Mouse (Mus musculus) embryonic fibroblast, embryonic 13.5 days (primary cell): Measurements from ENCODE around the gene Gjb2. TPM values are rescaled to one million over a fixed set of nuclear protein-coding genes. Genes with fewer than 3 reads are reported as not detected.
A peak's percentile ranks its signal among the peaks of the same experiment; 100 is the strongest.
"Not testable (repeated sequence)": the region's sequence is repeated elsewhere in the genome, so short reads cannot be mapped to it uniquely, and the experiment has no call there.

Experiments used
- H3K27ac ChIP-seq: 2 replicates; pipeline ENCODE4 v1.5.1; 2012; ENCODE audit warnings: low read length, control low read depth, inconsistent platforms; ENCODE audit not compliant: insufficient read depth
- H3K4me1 ChIP-seq: 2 replicates; pipeline ENCODE4 v1.6.1; 2011; ENCODE audit warnings: low read length; ENCODE audit not compliant: control insufficient read depth, insufficient read depth
- H3K4me3 ChIP-seq: 2 replicates; pipeline ENCODE4 v1.5.1; 2011; ENCODE audit warnings: mild to moderate bottlenecking, control low read depth, low read length; ENCODE audit not compliant: insufficient read depth
- CTCF ChIP-seq: IDR thresholded peaks from 2 replicates; pipeline ENCODE4 v1.5.1; 2011; ENCODE audit warnings: mild to moderate bottlenecking, control low read depth, low read length, moderate library complexity, borderline replicate concordance; ENCODE audit not compliant: insufficient read depth
- POLR2A ChIP-seq: IDR thresholded peaks from 2 replicates; pipeline ENCODE4 v1.6.1; 2011; ENCODE audit warnings: low read depth, mild to moderate bottlenecking, control low read depth, low read length, moderate library complexity
- polyA plus RNA-seq: library from polyadenylated mRNA; stranded (reverse); fragments of >200 nt; gene quantifications from 2 replicates; pipeline ENCODE4 v1.2.4, GENCODE M21; 2011; ENCODE audit warnings: low read depth; ENCODE audit not compliant: missing spikeins, insufficient read length

Gene Gjb2
- polyA plus RNA-seq, 1 experiment, result 78.3 TPM

- Histone ChIP-seq H3K27ac (no peak overlapping the region), H3K4me3 (peak overlapping the region; percentile 16; the same call in 1 of the 2 replicates), H3K4me1 (peaks cover 3% of the 10 kb centered on the region)
- TF ChIP-seq POLR2A (no peak), CTCF (no peak)
These were observed 609 bp upstream of the Gjb2 start for GRCm38 (mm10) chr14:57105111-57105510.

- peak overlapping the region; percentile 56 for H3K4me3 ChIP-seq
- TF ChIP-seq POLR2A (no peak), CTCF (no peak)
- H3K27ac ChIP-seq, result no peak overlapping the region
- peaks cover 3% of the 10 kb centered on the region for H3K4me1 ChIP-seq
These were observed 794 bp downstream of the Gjb2 start for GRCm38 (mm10) chr14:57103711-57104105.

GRCm38 (mm10) chr14:57103121-57103520 lies 1.4 kb downstream of the Gjb2 start:
- Histone ChIP-seq H3K4me1 (peaks cover 3% of the 10 kb centered on the region), H3K27ac (no peak overlapping the region), H3K4me3 (peak overlapping the region; percentile 56; the same call in 1 of the 2 replicates)
- TF ChIP-seq CTCF (no peak), POLR2A (no peak)

- no peak overlapping the region for H3K4me3 ChIP-seq
- no peak overlapping the region for H3K27ac ChIP-seq
- TF ChIP-seq CTCF, result no peak
- TF ChIP-seq POLR2A, result no peak
- H3K4me1 ChIP-seq, result peaks cover 3% of the 10 kb centered on the region
These were observed 2.9 kb downstream of the Gjb2 start for GRCm38 (mm10) chr14:57101623-57102022.

- no peak overlapping the region for H3K4me3 ChIP-seq
- TF ChIP-seq POLR2A (no peak), CTCF (no peak)
- H3K27ac ChIP-seq, result no peak overlapping the region
These were observed 8.6 kb downstream of the Gjb2 start for GRCm38 (mm10) chr14:57095855-57096254.

DNA sequence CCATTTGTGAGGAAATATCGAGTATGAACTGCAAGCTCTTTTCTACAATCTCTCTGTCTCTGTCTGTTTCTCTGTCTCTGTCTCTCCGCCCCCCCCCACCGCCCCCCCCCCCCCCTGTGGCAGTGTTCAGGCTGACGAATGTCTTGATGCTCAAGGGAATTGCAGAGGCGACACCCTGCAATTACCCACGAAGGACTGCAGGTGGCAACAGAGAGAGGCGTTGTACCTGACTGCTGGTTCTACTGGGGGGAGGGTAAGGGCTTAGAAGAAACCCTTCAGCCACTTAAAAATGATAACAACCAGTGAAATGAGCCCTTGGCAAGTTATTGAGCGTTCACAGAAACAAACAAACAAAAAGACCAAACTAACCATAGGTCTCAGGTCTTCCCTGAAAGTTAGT lies 11.5 kb downstream of the Gjb2 start:
- no peak overlapping the region for H3K27ac ChIP-seq
- TF ChIP-seq CTCF (peak; percentile 67; the same call in 1 of the 2 replicates), POLR2A (no peak)
- no peaks in the 10 kb centered on the region for H3K4me1 ChIP-seq
- H3K4me3 ChIP-seq, result no peak overlapping the region

More at GRCm38 (mm10) chr14:57095855-57096254, 8.6 kb downstream of the Gjb2 start:
- H3K4me1 ChIP-seq, result no peaks in the 10 kb centered on the region

DNA sequence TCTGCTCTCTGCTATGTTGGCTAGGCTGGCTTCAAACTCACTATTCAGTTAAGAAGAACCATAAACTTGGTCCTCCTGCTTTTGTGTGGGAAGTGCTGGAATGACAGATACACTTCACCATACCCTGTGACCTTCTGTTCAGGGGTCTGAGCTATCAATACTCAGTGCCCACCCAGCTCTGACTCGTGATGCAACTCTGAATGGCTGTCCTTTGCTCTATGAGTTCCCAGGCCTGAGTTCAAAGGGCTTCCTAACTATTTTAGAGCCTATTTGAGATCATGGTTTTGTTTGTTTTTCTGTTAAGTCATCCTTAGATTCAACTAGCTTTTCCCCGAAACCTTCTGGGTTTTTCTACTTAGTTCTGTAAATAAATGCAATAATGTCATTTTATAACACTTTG lies 14.5 kb downstream of the Gjb2 start:
- TF ChIP-seq POLR2A, result no peak
- no peak for TF ChIP-seq CTCF

DNA sequence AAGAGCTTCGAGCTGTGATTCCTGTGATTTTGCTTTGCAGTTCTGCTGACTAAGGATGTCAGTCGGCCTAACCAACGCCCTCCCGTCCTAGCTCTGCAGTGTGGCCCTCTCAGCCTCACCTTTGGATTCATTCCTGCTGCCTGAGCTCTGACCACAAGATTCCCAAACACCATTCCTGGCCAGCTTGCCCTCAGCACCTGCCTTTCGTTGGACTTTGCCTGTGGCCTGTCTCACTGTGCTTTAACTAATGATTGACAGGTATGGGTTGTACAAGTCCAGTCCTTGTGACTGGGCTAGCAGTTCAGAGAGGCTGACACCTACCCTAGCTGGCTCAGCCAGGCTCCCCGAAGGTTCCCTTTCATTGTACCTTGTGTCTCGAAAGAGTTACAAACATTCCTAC lies 15.4 kb downstream of the Gjb2 start:
- Histone ChIP-seq H3K4me3 (no peak overlapping the region), H3K4me1 (peaks cover 10% of the 10 kb centered on the region; the same call in 1 of the 2 replicates), H3K27ac (no peak overlapping the region)
- TF ChIP-seq CTCF, result no peak
- no peak for TF ChIP-seq POLR2A

More for the DNA sequence above, 14.5 kb downstream of the Gjb2 start:
- H3K4me1 ChIP-seq, result peaks cover 6% of the 10 kb centered on the region; the same call in 1 of the 2 replicates
- no peak overlapping the region for H3K27ac ChIP-seq
- H3K4me3 ChIP-seq, result no peak overlapping the region

DNA sequence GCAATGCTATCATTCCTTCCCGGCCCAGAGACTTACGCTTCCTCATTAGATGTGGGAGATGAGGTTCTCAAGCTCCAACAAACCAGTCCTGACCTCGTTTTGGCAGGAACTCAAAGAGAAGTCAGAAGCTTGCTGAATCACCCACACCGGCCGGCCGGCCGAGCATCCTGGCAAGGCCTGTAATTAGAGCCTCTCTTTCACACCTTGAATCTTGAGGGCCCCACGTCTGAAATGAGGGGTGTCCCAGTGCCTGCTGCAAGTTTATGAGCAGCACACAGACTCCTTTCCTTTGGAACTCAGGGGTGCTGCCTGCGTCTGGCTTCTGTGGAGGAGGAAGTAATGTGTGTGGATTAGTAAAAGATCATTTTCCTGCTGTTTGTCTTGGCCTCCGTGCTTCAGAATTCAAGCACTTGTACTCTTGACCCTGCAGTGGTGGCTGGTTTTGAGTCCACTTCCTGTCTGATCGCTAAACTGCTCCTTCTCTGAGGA lies 20.3 kb downstream of the Gjb2 start:
- peaks cover 14% of the 10 kb centered on the region for H3K4me1 ChIP-seq
- no peak overlapping the region for H3K27ac ChIP-seq
- no peak for TF ChIP-seq POLR2A
- TF ChIP-seq CTCF, result no peak

DNA sequence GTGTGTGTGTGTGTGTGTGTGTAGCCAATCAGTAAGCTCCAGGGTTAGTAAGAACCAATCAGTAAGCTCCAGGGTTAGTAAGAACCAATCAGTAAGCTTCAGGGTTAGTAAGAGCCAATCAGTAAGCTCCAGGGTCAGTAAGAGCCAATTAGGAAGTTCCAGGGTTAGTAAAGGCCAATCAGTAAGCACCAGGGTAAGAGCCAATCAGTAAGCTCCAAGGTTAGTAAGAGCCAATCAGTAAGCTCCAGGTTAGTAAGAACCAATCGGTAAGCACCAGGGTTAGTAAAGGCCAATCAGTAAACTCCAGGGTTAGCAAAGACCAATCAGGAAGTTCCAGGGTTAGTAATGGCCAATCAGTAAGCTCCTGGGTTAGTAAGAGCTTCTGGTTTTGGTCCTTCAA lies 21.6 kb downstream of the Gjb2 start:
- H3K4me3 ChIP-seq, result no peak overlapping the region
- H3K27ac ChIP-seq, result no peak overlapping the region
- peaks cover 14% of the 10 kb centered on the region for H3K4me1 ChIP-seq
- TF ChIP-seq CTCF (no peak), POLR2A (no peak)

More for the DNA sequence above, 20.3 kb downstream of the Gjb2 start:
- H3K4me3 ChIP-seq, result no peak overlapping the region

- Histone ChIP-seq H3K27ac (no peak overlapping the region), H3K4me3 (no peak overlapping the region)
- no peak for TF ChIP-seq CTCF
- TF ChIP-seq POLR2A, result no peak
These were observed 29.0 kb downstream of the Gjb2 start for GRCm38 (mm10) chr14:57075537-57075936.

DNA sequence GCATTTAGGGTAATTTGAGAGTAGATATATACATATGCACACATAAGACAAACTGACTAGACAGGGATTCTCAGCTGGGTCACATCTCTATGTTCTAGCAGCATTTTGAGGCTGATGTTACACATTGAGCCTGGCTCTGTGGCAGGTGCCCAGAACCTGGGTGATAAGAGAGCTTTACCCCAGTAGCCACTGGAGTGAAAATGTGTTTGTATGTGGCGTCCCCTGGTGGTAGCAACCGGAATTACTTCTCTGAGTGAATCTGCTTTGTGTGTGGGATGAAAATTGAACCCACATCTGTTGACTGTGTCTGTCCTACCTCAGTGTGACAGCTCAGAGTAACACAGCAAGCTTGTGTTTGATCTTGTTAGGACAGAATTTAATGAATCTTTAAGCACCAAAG lies 34.6 kb downstream of the Gjb2 start:
- H3K4me3 ChIP-seq, H3K4me1 ChIP-seq, H3K27ac ChIP-seq: not testable (repeated sequence)

More at GRCm38 (mm10) chr14:57075537-57075936, 29.0 kb downstream of the Gjb2 start:
- no peaks in the 10 kb centered on the region for H3K4me1 ChIP-seq
